In the genomic region with DNA sequence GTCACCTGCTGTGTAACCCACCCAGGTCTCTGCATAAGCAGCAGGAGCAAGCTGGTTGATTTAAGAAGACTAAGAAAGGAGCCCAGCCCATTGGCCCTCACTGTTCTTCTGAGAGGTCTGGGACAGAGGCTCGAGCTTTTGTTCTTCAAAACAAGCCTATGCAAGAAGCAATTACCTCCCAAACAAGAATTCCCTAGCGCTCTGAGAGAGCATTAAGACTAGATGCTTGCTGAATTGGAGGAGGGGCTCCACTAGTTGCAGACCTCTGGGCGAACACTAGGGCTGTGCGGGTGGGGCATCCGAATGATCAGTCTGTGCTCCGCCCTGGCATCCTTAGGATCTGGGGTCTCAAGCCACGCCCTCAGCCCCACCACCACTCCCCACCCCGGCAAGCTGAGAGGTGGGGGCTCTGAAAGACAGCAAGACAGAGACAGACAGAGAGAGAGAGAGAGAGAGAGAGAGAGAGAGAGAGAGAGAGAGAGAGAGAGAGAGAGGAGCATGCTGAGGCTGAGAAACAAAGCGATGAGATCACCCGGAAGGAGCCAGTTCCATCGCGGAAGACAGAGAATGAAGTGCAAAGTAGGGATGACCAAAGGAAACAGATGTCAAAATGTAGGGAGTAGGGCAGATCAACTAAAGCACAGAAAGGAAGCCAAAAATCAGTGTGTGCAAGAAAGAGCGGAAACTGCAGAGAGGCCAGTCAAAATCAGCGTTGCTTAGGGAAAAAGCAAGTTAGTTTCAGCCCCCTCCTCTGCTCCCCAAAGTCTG, we compare ENCODE assay signal across 8 mouse cellular contexts. TPM values are rescaled to one million over a fixed set of nuclear protein-coding genes. Genes with fewer than 3 reads are reported as not detected.
DNase-seq lines count a peak whose midpoint lies in the region; ATAC-seq lines count a peak whose summit lies in the region.
"Had no signal": no experiment of that assay in that cellular context is flagged by ENCODE, and none has a peak within 500 bp of the region (broad histone marks: within the 10 kb centered on the region; RNA-seq: fewer than 3 reads in every experiment).

No protein-coding gene starts in this region.

- ATAC-seq in embryonic facial prominence, embryonic 14.5 days (ENCODE audit: low read depth) = peak; percentile 95
- ATAC-seq in hindbrain, embryonic 11.5 days (ENCODE audit: low FRiP score) = peak; percentile 92

- H3K27ac ChIP-seq in embryonic facial prominence, embryonic 14.5 days (replicated peaks; ENCODE audit: low read depth, low read length) = peak overlapping the region; percentile 64
- peak overlapping the region; percentile 37 for H3K27ac ChIP-seq in hindbrain, embryonic 11.5 days (ENCODE audit: low read depth, low read length)

- 3% methylated on average over 14 of the region's 14 CpGs for WGBS in embryonic facial prominence, embryonic 14.5 days
- 3% methylated on average over 14 of the region's 14 CpGs for WGBS in hindbrain, embryonic 11.5 days

- peak overlapping the region; percentile 48 for H3K9ac ChIP-seq in embryonic facial prominence, embryonic 14.5 days (ENCODE audit: low read depth, low read length)
- H3K9ac ChIP-seq in hindbrain, embryonic 11.5 days (ENCODE audit: low read depth, low read length) = peak overlapping the region; percentile 45

- H3K27me3 ChIP-seq in embryonic facial prominence, embryonic 14.5 days (replicated peaks; ENCODE audit: control insufficient read depth, insufficient read depth, low read length) = no peaks in the 10 kb centered on the region
- H3K27me3 ChIP-seq in hindbrain, embryonic 11.5 days (ENCODE audit: control insufficient read depth, insufficient read depth, low read length) = no peaks in the 10 kb centered on the region

- peak; percentile 47 for DNase-seq in testis, postnatal 10 days (ENCODE audit: low spot score)
- no peak for DNase-seq in testis, postnatal 14 days (ENCODE audit: low spot score)
- DNase-seq in embryonic facial prominence, embryonic 14.5 days (ENCODE audit: low spot score) = peak; percentile 89
- peak; percentile 80 for DNase-seq in hindbrain, embryonic 11.5 days (ENCODE audit: low spot score)
- DNase-seq in lung, postnatal 14 days = peak; percentile 5
- DNase-seq in thymus, postnatal 14 days = peak; percentile 11
- no peak for DNase-seq in frontal cortex, adult 2 months (ENCODE audit: extremely low spot score in 1 of 2, low spot score in 1 of 2)

- H3K36me3 ChIP-seq in embryonic facial prominence, embryonic 14.5 days (ENCODE audit: control insufficient read depth, insufficient read depth, low read length) = no peaks in the 10 kb centered on the region
- no peaks in the 10 kb centered on the region for H3K36me3 ChIP-seq in hindbrain, embryonic 11.5 days (ENCODE audit: control insufficient read depth, insufficient read depth, low read length)

- no peaks in the 10 kb centered on the region for H3K9me3 ChIP-seq in embryonic facial prominence, embryonic 14.5 days (ENCODE audit: control insufficient read depth, low read length)
- no peaks in the 10 kb centered on the region for H3K9me3 ChIP-seq in hindbrain, embryonic 11.5 days (ENCODE audit: control insufficient read depth, low read length)

- peak overlapping the region; percentile 29 for H3K4me3 ChIP-seq in embryonic facial prominence, embryonic 14.5 days (ENCODE audit: low read depth, low read length)
- peak overlapping the region; percentile 18 for H3K4me3 ChIP-seq in hindbrain, embryonic 11.5 days (ENCODE audit: low read depth, low read length)
- H3K4me3 ChIP-seq: erythroblast, embryonic 14.5 days had no signal

- peak overlapping the region; percentile 52 for H3K4me2 ChIP-seq in embryonic facial prominence, embryonic 14.5 days (ENCODE audit: low read depth, low read length)
- peak overlapping the region; percentile 52 for H3K4me2 ChIP-seq in hindbrain, embryonic 11.5 days (replicated peaks; ENCODE audit: low read depth, low read length)

- 0 out of 2 replicates have a peak, but pooled peaks cover 4% of the 10 kb centered on the region for H3K4me1 ChIP-seq in embryonic facial prominence, embryonic 14.5 days (ENCODE audit: control insufficient read depth, insufficient read depth, low read length)
- H3K4me1 ChIP-seq in hindbrain, embryonic 11.5 days (replicated peaks; ENCODE audit: control insufficient read depth, insufficient read depth, low read length) = peaks cover 3% of the 10 kb centered on the region; the same call in 1 of the 2 replicates

RNA-seq across cellular contexts. Expression of a gene that starts 34.3 kb away (rescaled TPM):
- polyA plus RNA-seq in embryonic facial prominence, embryonic 14.5 days (2014; fragmentation: Nextera tagmentation; extraction: Ambion mirVana) = 141 and 149 TPM in 2 replicates
- 375 and 387 TPM in 2 replicates for polyA plus RNA-seq in hindbrain, embryonic 11.5 days (2014; fragmentation: Nextera tagmentation; extraction: Ambion mirVana)
- polyA plus RNA-seq in frontal cortex, adult 2 months (2012; rRNA removed) = 337 and 448 TPM in 2 replicates

Comparison
In these comparisons a context has a peak if more than half of its experiments do, and no peak if none do; other contexts are left out.
1. DNase-seq: peak in testis, postnatal 10 days (single experiment), embryonic facial prominence, embryonic 14.5 days (single experiment), hindbrain, embryonic 11.5 days (single experiment), lung, postnatal 14 days (single experiment) and thymus, postnatal 14 days (single experiment); none in testis, postnatal 14 days (single experiment) and frontal cortex, adult 2 months (0 of 2).